Mouse (Mus musculus) cerebellum, postnatal 14 days (tissue): ENCODE results near the gene Ube2v1.
"Not testable (repeated sequence)": the region's sequence is repeated elsewhere in the genome, so short reads cannot be mapped to it uniquely, and the experiment has no call there.

ENCODE experiments used
- DNase-seq, 2 experiments: peaks; one replicate each; pipeline ENCODE4 v3.0.0; 2021; ENCODE audit warnings: mixed read lengths in 2 of 2

Gene Ube2v1

DNA sequence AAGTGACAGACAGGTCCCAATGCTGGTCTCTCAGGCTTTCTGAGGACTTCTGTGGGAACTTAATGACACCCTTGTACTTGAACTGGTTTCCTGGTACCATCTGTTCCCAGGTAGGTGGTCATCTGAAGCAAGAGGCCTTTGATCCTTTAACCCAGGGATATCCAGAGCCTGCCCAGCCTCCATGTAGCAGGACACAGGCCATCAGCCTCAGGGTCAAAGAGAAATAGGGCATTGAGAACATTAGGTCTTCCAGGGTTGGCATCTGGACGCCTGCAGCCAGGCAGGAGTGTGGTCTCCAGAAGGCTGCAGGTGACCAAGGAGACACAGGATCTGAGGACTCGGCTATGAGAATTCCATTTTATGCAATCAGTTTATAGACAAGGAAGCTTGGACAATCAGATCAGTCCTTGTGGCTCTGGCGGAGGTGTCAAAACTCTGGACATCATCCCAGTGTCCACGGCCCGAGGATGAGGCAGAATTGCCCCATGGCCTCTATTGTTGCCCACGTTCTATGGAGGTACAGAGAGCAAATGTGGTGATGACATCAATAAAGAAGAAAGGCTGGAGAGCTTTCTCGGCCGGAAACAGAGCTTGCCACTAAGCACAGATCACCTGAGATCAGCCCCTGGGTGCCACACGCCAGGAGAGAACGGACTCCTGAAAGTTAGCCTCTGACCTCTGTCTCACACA lies 23.2 kb upstream of the Ube2v1 start:
- no peak for DNase-seq

DNA sequence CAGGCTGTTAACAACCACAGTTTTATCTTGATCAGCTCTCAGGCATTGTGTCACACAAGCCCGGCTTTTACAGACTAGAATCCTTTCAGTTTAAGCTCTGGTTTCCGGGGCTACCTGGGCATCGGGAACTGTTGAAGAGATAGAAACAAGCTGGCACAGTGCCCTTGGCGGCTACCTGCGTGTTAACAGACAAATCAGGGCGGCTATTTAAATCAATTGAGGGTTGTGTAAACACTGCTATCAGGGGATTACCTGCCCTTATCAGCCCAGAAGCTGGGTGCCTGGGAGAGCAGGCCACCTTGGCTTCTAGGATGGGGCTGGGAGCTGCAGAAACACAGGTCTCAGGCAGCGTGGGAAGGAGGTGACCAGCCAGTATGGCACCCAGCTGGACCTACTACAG lies 20.8 kb upstream of the Ube2v1 start:
- no peak for DNase-seq

DNA sequence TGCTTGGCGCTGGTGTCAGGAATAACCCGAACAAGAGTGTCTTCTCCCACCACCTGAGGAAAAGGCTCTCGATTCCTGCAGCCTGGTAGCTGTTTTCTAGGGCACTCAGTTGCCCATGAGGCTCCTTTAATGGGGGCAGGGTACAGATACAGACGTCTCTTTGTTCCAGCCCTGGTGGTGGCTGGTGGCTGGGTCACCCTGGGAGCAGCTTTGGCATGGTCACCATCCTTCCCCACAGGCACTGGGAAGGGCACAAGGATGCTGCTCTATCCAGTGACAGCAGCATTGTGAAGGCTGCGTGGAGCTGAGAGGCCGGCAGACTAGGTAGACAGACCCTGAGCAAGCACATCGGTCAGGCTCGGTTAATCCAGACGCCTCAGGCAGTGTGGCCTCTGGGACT lies 19.7 kb upstream of the Ube2v1 start:
- DNase-seq, result no peak

DNA sequence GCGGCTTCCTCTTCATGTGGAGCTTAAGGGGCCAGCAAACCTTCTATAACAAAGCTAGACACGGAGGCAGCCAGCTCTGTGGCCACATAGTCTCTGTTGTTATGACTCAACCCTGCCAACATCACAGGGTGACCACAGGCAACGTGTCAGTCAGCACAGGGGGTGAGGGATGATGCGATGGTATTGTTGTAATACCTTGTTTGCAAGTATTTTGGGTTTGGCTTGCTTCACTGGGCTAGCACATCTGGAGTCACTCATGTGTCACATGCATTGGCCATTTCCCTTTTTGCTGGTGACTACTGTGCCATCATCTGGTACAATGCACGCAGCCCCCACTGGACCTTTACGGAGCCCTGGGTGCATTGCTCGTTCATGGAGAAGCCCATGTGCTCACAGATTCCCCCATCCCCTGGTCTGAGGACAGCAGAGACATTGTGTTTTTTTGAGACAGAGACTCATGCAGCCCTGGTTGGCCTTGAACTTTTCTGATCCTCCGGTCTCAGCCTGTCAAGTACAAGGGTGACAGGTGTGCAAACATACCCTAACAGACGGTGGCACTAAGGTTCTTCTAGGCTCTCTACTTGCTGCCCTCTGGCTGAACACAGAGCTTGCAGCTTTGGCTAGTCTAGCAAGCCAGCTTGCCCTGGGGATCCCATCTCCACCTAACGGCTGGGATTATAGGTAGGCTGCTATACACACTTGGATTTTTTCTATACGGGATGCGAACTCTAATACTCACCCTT lies 17.6 kb upstream of the Ube2v1 start:
- no peak for DNase-seq

- DNase-seq, result no peak
Measured at GRCm38 (mm10) chr2:167646411-167646810, 14.5 kb upstream of the Ube2v1 start.

- DNase-seq, result not testable (repeated sequence)
Measured at GRCm38 (mm10) chr2:167643356-167644052, 11.6 kb upstream of the Ube2v1 start.

GRCm38 (mm10) chr2:167642164-167642563 lies 10.3 kb upstream of the Ube2v1 start:
- DNase-seq, result no peak

- peak in 1 of 2 experiments; percentile 64 for DNase-seq
Measured at GRCm38 (mm10) chr2:167641337-167641736, 9.4 kb upstream of the Ube2v1 start.

- DNase-seq, result peak in 1 of 2 experiments; percentile 73
Measured at GRCm38 (mm10) chr2:167640279-167640678, 8.4 kb upstream of the Ube2v1 start.

DNA sequence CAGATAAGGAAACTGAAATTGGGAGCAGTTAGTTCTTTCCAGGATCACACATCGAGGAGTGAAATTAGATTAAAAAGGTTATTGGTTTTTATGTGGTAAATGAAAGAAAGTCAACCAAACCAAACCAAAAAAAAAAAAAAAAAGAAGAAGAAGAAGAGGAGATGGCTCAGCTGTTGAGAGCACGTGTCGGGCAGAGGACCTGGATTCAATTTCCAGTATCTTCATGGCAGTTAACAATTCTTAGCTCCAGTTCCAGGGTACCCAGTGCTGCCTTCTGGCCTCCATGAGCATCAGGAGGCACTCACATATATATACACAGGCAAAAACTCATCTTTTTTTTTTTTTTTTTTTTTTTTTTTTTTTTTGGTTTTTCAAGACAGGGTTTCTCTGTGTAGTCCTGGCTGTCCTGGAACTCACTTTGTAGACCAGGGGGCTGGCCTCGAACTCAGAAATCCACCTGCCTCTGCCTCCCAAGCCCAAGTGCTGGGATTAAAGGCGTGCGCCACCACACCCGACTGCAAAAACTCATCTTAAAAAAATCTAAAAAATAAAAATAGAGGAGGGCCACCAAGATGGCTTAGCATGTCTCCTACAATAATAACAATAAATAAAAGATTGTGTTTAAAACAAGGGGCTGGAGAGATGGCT lies 3.1 kb upstream of the Ube2v1 start:
- no peak for DNase-seq

DNA sequence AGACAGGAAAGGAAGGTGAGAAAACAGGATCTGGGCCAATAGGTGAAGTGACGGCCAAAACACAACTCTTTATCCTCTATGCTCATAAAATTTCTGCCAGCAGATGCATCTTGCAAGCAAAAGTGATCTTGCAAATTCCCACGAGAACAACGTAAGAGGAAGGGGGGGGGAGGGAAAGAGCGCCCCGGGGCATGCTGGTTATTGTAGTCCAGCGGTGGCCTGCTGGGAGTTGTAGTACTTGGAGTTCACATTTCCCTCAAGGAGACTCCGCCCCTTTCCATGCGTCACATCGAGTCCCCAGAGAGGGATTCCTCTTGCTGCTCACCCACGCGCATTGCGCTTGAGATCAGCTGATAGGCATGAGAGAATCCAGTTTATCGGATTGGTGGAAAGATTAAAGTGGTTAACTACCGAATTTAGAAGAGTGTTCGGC lies 2.5 kb upstream of the Ube2v1 start:
- peak; percentile 98 to 99 for DNase-seq

DNA sequence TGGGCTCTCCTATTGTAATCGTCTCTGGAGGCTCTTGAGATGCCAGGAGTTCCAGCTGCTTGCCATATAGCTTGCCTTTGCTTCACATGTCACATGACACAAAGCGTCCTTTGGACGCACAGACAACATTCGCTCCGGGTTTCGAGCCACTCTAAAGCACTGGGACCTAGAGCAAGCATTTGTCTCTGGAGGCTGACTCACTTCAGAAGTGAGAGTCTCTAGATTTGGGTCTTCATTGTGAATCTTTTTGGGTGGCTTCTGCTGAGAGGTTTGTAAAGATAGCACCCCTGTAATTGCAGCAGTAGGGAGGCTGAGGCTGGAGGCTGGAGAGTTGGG lies 1.6 kb upstream of the Ube2v1 start:
- no peak for DNase-seq

- no peak for DNase-seq
Measured at GRCm38 (mm10) chr2:167632731-167633536, 1.0 kb upstream of the Ube2v1 start.

GRCm38 (mm10) chr2:167631181-167631590 lies 709 bp downstream of the Ube2v1 start:
- DNase-seq, result peak in 1 of 2 experiments; percentile 58

DNA sequence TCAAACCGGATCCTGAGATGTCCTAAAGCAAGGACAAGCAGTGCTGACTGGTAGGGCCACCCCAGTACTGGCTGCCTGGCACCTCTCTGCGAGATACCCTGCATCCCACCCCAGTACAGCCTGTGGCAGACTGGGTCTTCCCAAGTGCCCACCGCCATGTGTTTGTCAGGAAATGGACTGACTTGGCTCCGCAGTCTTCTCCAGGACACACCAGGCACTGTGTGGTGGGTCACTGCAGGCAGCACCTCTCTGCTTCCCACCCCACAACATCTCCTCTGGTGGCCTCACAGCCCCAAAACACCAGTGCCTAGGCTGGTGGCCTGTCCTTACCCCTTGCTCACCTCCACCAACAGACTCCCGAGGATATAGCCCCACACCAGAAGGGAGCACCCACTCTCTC lies 1.5 kb downstream of the Ube2v1 start:
- no peak for DNase-seq

- DNase-seq, result no peak
Measured at GRCm38 (mm10) chr2:167629665-167630209, 2.2 kb downstream of the Ube2v1 start.

DNA sequence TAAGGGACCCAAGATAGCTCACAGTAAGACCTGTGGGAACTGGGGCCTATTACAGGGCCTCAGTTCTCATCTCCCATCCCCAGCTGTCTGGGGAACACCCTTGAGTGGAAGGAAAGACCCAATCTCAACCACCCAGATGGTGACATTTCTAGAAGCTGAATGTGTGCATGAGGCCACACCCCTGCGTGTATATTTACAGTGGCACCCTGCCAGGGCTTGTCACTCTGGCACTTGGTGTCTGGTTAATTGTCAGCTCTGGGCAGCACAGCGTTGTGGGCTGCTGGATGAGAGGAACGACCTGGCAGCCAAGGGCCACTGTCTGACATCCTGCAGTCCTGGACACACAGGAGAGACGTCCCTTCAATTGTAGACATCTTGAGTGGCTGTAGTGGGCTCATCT lies 3.0 kb downstream of the Ube2v1 start:
- peak; percentile 31 to 57 for DNase-seq

DNA sequence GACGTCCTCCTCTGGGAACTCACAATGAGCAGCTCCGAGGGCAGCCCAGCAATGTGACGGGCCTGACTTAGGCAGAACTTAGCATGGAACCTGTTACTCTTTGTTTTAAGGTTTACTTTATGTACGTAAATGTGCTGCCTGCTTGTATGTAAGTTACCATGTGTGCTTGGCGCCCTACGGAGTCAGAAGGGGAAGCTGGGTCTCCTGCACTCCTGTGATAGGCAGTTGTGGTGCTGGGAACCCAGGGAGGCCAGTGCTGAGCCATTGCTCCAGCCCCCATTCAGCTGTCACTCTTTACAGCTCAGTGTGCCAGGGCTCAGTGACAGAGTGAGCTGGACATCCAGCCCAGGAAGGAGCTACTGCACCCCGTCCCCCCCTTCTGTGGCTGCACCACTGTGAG lies 4.9 kb downstream of the Ube2v1 start:
- DNase-seq, result no peak

- no peak for DNase-seq
Measured at GRCm38 (mm10) chr2:167625670-167626069, 6.2 kb downstream of the Ube2v1 start.

DNA sequence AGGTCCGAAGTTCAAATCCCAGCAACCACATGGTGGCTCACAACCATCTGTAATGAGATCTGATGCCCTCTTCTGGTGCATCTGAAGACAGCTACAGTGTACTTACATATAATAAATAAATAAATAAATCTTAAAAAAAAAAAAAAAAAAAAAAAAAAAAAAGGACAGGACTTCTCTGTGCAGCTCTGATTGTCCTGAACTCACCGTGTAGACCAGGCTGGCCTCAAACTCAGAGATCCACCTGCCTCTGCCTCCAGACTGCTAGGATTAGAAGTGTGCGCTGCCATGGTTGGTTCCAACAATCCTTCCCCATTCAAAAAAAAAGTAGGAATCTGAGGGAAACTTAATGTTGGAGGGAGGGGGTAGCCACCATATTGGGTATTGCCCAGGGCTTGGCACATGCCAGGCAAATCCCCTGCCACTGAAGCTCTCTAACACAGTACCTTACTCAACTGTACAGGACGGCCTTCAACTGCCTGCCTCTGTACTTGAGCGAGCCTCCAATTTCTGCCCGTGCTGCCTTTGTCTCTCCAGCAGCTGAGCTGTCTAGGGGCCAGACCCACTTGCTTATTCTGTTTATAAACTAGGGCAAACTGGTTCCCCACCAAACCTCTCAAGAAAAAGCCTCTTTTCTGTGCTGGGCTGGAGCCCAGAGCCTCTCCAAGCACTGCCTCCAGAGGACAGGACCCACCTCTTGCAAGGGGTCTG lies 7.4 kb downstream of the Ube2v1 start:
- DNase-seq, result no peak

- DNase-seq, result no peak
Measured at GRCm38 (mm10) chr2:167622965-167623364, 8.9 kb downstream of the Ube2v1 start.

GRCm38 (mm10) chr2:167622352-167622751 lies 9.5 kb downstream of the Ube2v1 start:
- no peak for DNase-seq
